Comparison of ENCODE assay signal across 8 mouse cellular contexts in the genomic region with DNA sequence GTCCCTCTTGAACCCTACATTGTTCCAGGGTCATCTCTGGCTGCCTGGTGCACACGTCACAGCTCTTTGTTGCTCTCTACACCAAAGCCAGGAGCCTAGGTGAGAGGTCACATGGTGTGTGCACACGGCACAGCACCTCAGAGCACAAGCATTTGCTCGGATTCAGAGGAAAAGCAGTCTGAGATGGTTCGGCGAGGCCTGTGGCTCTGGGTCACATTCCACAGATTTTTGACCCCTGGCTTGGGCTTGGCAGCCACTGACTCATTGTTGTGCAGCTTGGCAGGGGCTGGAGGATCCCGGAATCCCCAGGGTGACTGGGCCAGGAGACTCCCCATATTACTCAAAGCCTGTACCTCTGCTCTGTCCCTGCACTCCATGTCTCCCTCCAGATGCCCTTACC. TPM values are rescaled to one million over a fixed set of nuclear protein-coding genes. Genes with fewer than 3 reads are reported as not detected.
A peak's percentile ranks its signal among the peaks of the same experiment; 100 is the strongest.
DNase-seq lines count a peak whose midpoint lies in the region; ATAC-seq and TF ChIP-seq lines count a peak whose summit lies in the region.

No protein-coding gene starts in this region.

- no peak overlapping the region for H3K4me3 ChIP-seq in midbrain, embryonic 13.5 days (replicated peaks)
- H3K4me3 ChIP-seq in midbrain, embryonic 16.5 days (ENCODE audit: low read depth, low read length): no peak overlapping the region
- H3K4me3 ChIP-seq in embryonic facial prominence, embryonic 12.5 days: no peak overlapping the region
- no peak overlapping the region for H3K4me3 ChIP-seq in lung, embryonic 16.5 days (ENCODE audit: low read length)
- no peak overlapping the region for H3K4me3 ChIP-seq in layer of hippocampus, adult 2 months

- peak; percentile 67 for DNase-seq in heart, postnatal 36 days
- DNase-seq in retina, embryonic 14.5 days (ENCODE audit: low spot score): no peak
- DNase-seq in retina, postnatal 1 day: no peak
- no peak for DNase-seq in layer of hippocampus, adult 2 months (ENCODE audit: low spot score in 2 of 2)

- peak; percentile 18; the same call in 1 of the 2 replicates for ATAC-seq in midbrain, embryonic 13.5 days
- no peak for ATAC-seq in midbrain, embryonic 16.5 days
- 0 out of 2 replicates have a peak, but pooled peaks have one; percentile 13 for ATAC-seq in embryonic facial prominence, embryonic 12.5 days (ENCODE audit: insufficient number of reproducible peaks, insufficient read depth, low FRiP score, low TSS enrichment)
- ATAC-seq in lung, embryonic 16.5 days (ENCODE audit: low read depth): peak; percentile 82

- no peak overlapping the region for H3K9ac ChIP-seq in midbrain, embryonic 13.5 days (replicated peaks)
- no peak overlapping the region for H3K9ac ChIP-seq in midbrain, embryonic 16.5 days (ENCODE audit: low read depth, low read length)
- no peak overlapping the region for H3K9ac ChIP-seq in embryonic facial prominence, embryonic 12.5 days
- no peak overlapping the region for H3K9ac ChIP-seq in lung, embryonic 16.5 days (ENCODE audit: low read length)

- 10% methylated on average over 6 of the region's 6 CpGs for WGBS in midbrain, embryonic 13.5 days
- 11% methylated on average over 6 of the region's 6 CpGs for WGBS in midbrain, embryonic 16.5 days
- 10% methylated on average over 6 of the region's 6 CpGs for WGBS in embryonic facial prominence, embryonic 12.5 days
- WGBS in lung, embryonic 16.5 days: 9% methylated on average over 6 of the region's 6 CpGs

- intact Hi-C loops in heart, postnatal 36 days (cut with DNase I): loop anchor here (5.0 kb wide), 1 partner anchor 64 kb away; no protein-coding TSS in a partner anchor

- no peak overlapping the region for H3K27ac ChIP-seq in midbrain, embryonic 13.5 days
- no peak overlapping the region for H3K27ac ChIP-seq in midbrain, embryonic 16.5 days (ENCODE audit: low read length)
- H3K27ac ChIP-seq in embryonic facial prominence, embryonic 12.5 days: no peak overlapping the region; the same call in 1 of the 2 replicates
- H3K27ac ChIP-seq in lung, embryonic 16.5 days (ENCODE audit: low read length): peak overlapping the region; percentile 54
- no peak overlapping the region for H3K27ac ChIP-seq in layer of hippocampus, adult 2 months

- no peak overlapping the region for H3K4me2 ChIP-seq in midbrain, embryonic 13.5 days (replicated peaks)
- H3K4me2 ChIP-seq in midbrain, embryonic 16.5 days (ENCODE audit: low read length): no peak overlapping the region
- no peak overlapping the region for H3K4me2 ChIP-seq in embryonic facial prominence, embryonic 12.5 days (replicated peaks)
- no peak overlapping the region for H3K4me2 ChIP-seq in lung, embryonic 16.5 days (ENCODE audit: low read depth, low read length)

- peaks cover 29% of the 10 kb centered on the region for H3K4me1 ChIP-seq in midbrain, embryonic 13.5 days (replicated peaks)
- no peaks in the 10 kb centered on the region; the same call in 1 of the 2 replicates for H3K4me1 ChIP-seq in midbrain, embryonic 16.5 days (ENCODE audit: control insufficient read depth, insufficient read depth, low read length)
- H3K4me1 ChIP-seq in embryonic facial prominence, embryonic 12.5 days: peaks cover 32% of the 10 kb centered on the region
- peaks cover 27% of the 10 kb centered on the region for H3K4me1 ChIP-seq in lung, embryonic 16.5 days (replicated peaks; ENCODE audit: control insufficient read depth, insufficient read depth, low read length)

- TF ChIP-seq CTCF in layer of hippocampus, adult 2 months (conservative IDR thresholded peaks at IDR 0.05): no peak

- no peaks in the 10 kb centered on the region for H3K27me3 ChIP-seq in midbrain, embryonic 13.5 days
- no peaks in the 10 kb centered on the region for H3K27me3 ChIP-seq in midbrain, embryonic 16.5 days (ENCODE audit: control insufficient read depth, insufficient read depth, low read depth, low read length)
- no peaks in the 10 kb centered on the region for H3K27me3 ChIP-seq in embryonic facial prominence, embryonic 12.5 days
- H3K27me3 ChIP-seq in lung, embryonic 16.5 days (ENCODE audit: control insufficient read depth, insufficient read depth, low read depth, low read length): no peaks in the 10 kb centered on the region

- H3K9me3 ChIP-seq in midbrain, embryonic 13.5 days: no peaks in the 10 kb centered on the region
- no peaks in the 10 kb centered on the region for H3K9me3 ChIP-seq in midbrain, embryonic 16.5 days (replicated peaks; ENCODE audit: control insufficient read depth, low read length, poor library complexity, severe bottlenecking)
- no peaks in the 10 kb centered on the region for H3K9me3 ChIP-seq in embryonic facial prominence, embryonic 12.5 days
- no peaks in the 10 kb centered on the region for H3K9me3 ChIP-seq in lung, embryonic 16.5 days (ENCODE audit: control insufficient read depth, low read length)

- H3K36me3 ChIP-seq in midbrain, embryonic 13.5 days: no peaks in the 10 kb centered on the region
- no peaks in the 10 kb centered on the region for H3K36me3 ChIP-seq in midbrain, embryonic 16.5 days (ENCODE audit: control insufficient read depth, insufficient read depth, low read length)
- H3K36me3 ChIP-seq in embryonic facial prominence, embryonic 12.5 days: peaks cover 9% of the 10 kb centered on the region
- H3K36me3 ChIP-seq in lung, embryonic 16.5 days (ENCODE audit: control insufficient read depth, insufficient read depth, low read length): no peaks in the 10 kb centered on the region; the same call in 1 of the 2 replicates

RNA-seq across cellular contexts. Expression of a gene that starts 34.8 kb away (rescaled TPM):
- polyA plus RNA-seq in midbrain, embryonic 13.5 days (2015; fragmentation: Nextera tagmentation; extraction: Ambion mirVana): 63.2 and 72.9 TPM in 2 replicates
- 52.3 and 56.8 TPM in 2 replicates for polyA plus RNA-seq in midbrain, embryonic 16.5 days (2015; fragmentation: Nextera tagmentation; extraction: Ambion mirVana)
- polyA plus RNA-seq in embryonic facial prominence, embryonic 12.5 days (2016; fragmentation: Nextera tagmentation; extraction: Ambion mirVana): 133 and 135 TPM in 2 replicates
- 1 to 10 TPM; 4.0 to 4.7 TPM for total RNA-seq in heart, postnatal 36 days (2021)
- 117 and 122 TPM in 2 replicates for polyA plus RNA-seq in lung, embryonic 16.5 days (2015; fragmentation: Nextera tagmentation; extraction: Ambion mirVana)
- total RNA-seq in layer of hippocampus, adult 2 months (2021): 10 to 100 TPM; 41.6 to 44.8 TPM

Comparison
In these comparisons a context has a peak if more than half of its experiments do, and no peak if none do; other contexts are left out.
1. DNase-seq: peak in heart, postnatal 36 days (2 of 2); none in retina, embryonic 14.5 days (single experiment), retina, postnatal 1 day (single experiment) and layer of hippocampus, adult 2 months (0 of 2).